Mouse (Mus musculus) heart, embryonic 13.5 days (tissue): ENCODE results near the gene Lrrc8c. TPM values are rescaled to one million over a fixed set of nuclear protein-coding genes. Genes with fewer than 3 reads are reported as not detected.

Experiments
- ATAC-seq: fragments of 200-750 bp; cut with Nextera tagmentation; 2 replicates; pipeline ENCODE4 v1.8.0; 2017; ENCODE audit warnings: moderate TSS enrichment; ENCODE audit not compliant: insufficient number of reproducible peaks, low FRiP score, low TSS enrichment; ENCODE audit errors: extremely low read depth
- H3K27ac ChIP-seq: fragments of 300-500 bp; sonication (generic); replicated peaks from 2 replicates; pipeline ENCODE4 v1.5.1; 2015; ENCODE audit warnings: moderate library complexity, mild to moderate bottlenecking, inconsistent platforms
- H3K27me3 ChIP-seq: fragments of 300-500 bp; sonication (generic); replicated peaks from 2 replicates; pipeline ENCODE4 v1.6.1; 2015; ENCODE audit warnings: mild to moderate bottlenecking, inconsistent platforms
- H3K36me3 ChIP-seq: fragments of 300-500 bp; sonication (generic); 2 replicates; pipeline ENCODE4 v1.6.1; 2015; ENCODE audit warnings: mild to moderate bottlenecking, inconsistent platforms
- H3K4me1 ChIP-seq: fragments of 300-500 bp; sonication (generic); 2 replicates; pipeline ENCODE4 v1.6.1; 2015; ENCODE audit warnings: inconsistent platforms
- H3K4me2 ChIP-seq: fragments of 300-500 bp; sonication (generic); 2 replicates; pipeline ENCODE4 v1.6.1; 2015; ENCODE audit warnings: inconsistent platforms, mild to moderate bottlenecking, moderate library complexity
- H3K4me3 ChIP-seq: fragments of 300-500 bp; sonication (generic); 2 replicates; pipeline ENCODE4 v1.5.1; 2015; ENCODE audit warnings: moderate library complexity, mild to moderate bottlenecking, inconsistent platforms
- H3K9ac ChIP-seq: fragments of 300-500 bp; sonication (generic); 2 replicates; pipeline ENCODE4 v1.6.1; 2015; ENCODE audit warnings: inconsistent platforms, mild to moderate bottlenecking, moderate library complexity
- H3K9me3 ChIP-seq: fragments of 300-500 bp; sonication (generic); 2 replicates; pipeline ENCODE4 v1.6.1; 2016; ENCODE audit warnings: inconsistent platforms
- whole genome bisulfite sequencing: fragments of 180-500 bp; shearing (Covaris S2); methylation state at CpG from one replicate; pipeline ENCODE4 v1.1.7; 2015; ENCODE audit warnings: mixed read lengths; 5-methylcytosine and 5-hydroxymethylcytosine counted together
- polyA plus RNA-seq: library from polyadenylated mRNA; unstranded; fragments of >200 nt; fragmentation: Nextera tagmentation; extraction: Ambion mirVana; gene quantifications from 2 replicates; pipeline ENCODE4 v1.2.1, GENCODE M21; 2015

Lrrc8c gene
- polyA plus RNA-seq, 1 experiment from 2014 or later = 18.3 TPM

DNA sequence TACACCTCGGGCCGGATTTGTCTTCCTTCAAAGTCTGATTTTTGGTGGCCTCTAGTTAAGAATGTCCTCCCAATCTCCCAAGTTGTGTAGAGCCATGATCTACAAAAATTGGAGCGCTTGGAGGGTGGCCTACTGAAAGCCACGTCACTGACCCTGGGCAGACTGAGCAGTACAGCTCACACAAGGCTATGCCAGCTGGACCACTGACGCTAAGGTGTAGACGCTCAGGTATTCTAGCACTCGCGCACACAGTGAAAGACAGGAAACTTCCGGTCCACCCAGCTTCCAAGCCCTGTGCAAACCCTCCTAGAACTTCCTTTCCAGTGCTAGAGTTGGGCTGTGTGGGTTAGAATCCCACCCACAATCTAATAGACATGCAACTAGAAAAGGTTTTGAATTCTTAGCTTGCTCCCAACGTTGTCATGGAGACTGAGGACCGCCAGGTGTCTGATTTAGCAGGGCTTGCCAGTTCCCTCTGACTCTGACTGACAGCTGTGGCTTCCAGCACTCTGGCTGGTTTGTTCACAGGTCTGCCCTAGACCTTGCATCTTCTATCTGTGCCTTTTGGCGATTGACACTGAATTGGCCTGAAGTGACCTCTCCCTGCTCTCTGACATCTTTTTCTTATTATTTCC is 136.0 kb downstream of the Lrrc8c start:
- H3K9ac ChIP-seq = 0 out of 2 replicates have a peak overlapping the region, but pooled peaks have one; percentile 8
- no peaks in the 10 kb centered on the region for H3K27me3 ChIP-seq
- no peak overlapping the region for H3K4me2 ChIP-seq
- 65% methylated on average over 12 of the region's 12 CpGs for WGBS
- no peaks in the 10 kb centered on the region for H3K9me3 ChIP-seq
- H3K27ac ChIP-seq = no peak overlapping the region
- H3K36me3 ChIP-seq = no peaks in the 10 kb centered on the region
- ATAC-seq = peak; percentile 25; the same call in 1 of the 2 replicates
- H3K4me1 ChIP-seq = peaks cover 9% of the 10 kb centered on the region; the same call in 1 of the 2 replicates
- no peak overlapping the region for H3K4me3 ChIP-seq

DNA sequence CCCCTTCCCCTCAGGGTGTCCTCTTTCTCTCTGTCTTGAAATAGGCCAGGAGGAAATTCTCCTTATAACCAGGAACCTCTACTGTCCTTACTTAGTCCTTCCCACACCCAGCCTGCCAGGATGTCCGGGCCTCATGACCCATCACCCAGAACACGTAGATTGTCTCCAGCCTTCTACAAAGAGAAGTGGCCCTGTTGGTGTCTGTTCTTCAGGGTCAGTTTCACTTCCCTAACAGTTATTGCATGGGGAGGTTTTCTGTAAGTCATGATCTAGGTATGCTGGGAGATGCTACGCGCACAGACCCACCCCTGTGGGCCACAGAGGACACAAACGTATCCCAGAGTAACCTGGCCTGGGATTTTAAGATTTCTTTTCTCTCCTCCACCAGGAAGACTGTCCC is 142.7 kb downstream of the Lrrc8c start:
- Histone ChIP-seq H3K9ac (no peak overlapping the region), H3K4me1 (no peaks in the 10 kb centered on the region), H3K9me3 (no peaks in the 10 kb centered on the region), H3K4me2 (no peak overlapping the region), H3K27me3 (no peaks in the 10 kb centered on the region), H3K36me3 (no peaks in the 10 kb centered on the region), H3K27ac (no peak overlapping the region), H3K4me3 (no peak overlapping the region)
- no peak for ATAC-seq
- 78% methylated on average over 5 of the region's 5 CpGs for WGBS

Other genes with a start within 250 kb of the Lrrc8c start
- 0.05 and 0.17 TPM in 2 replicates for gene Gm43302, start 225.7 kb upstream of the Lrrc8c start, polyA plus RNA-seq
- 1.5 and 1.8 TPM in 2 replicates for gene Gbp6, start 225.7 kb upstream of the Lrrc8c start, polyA plus RNA-seq
- 3.7 and 3.8 TPM in 2 replicates for gene Lrrc8b, start 103.6 kb upstream of the Lrrc8c start, polyA plus RNA-seq
- 7.6 and 9.0 TPM in 2 replicates for gene Lrrc8d, start 180.6 kb downstream of the Lrrc8c start, polyA plus RNA-seq